Mouse (Mus musculus) midbrain, postnatal 0 days (tissue): ENCODE measurements around the gene Chrna10. TPM values are rescaled to one million over a fixed set of nuclear protein-coding genes. Genes with fewer than 3 reads are reported as not detected.

Source experiments
- ATAC-seq: fragments of 200-750 bp; cut with Nextera tagmentation; 2 replicates; pipeline ENCODE4 v1.8.0; 2017; ENCODE audit warnings: moderate number of reproducible peaks, mild to moderate bottlenecking, moderate TSS enrichment, moderate library complexity; ENCODE audit not compliant: low FRiP score
- DNase-seq: peaks from one replicate; pipeline ENCODE4 v3.0.0-alpha.2; 2015; ENCODE audit warnings: low spot score
- H3K27ac ChIP-seq: fragments of 300-500 bp; sonication (generic); 2 replicates; pipeline ENCODE4 v1.5.1; 2014; ENCODE audit warnings: low read depth, mild to moderate bottlenecking, low read length, mixed read lengths
- H3K27me3 ChIP-seq: fragments of 300-500 bp; sonication (generic); 2 replicates; pipeline ENCODE4 v1.6.1; 2014; ENCODE audit warnings: low read length, control low read depth, mixed read lengths; ENCODE audit not compliant: insufficient read depth
- H3K36me3 ChIP-seq: fragments of 300-500 bp; sonication (generic); 2 replicates; pipeline ENCODE4 v1.6.1; 2014; ENCODE audit warnings: low read length, control low read depth, mixed read lengths; ENCODE audit not compliant: insufficient read depth
- H3K4me1 ChIP-seq: fragments of 300-500 bp; sonication (generic); 2 replicates; pipeline ENCODE4 v1.6.1; 2014; ENCODE audit warnings: mild to moderate bottlenecking, control low read depth, antibody characterized with exemption, low read length, mixed read lengths; ENCODE audit not compliant: insufficient read depth
- H3K4me2 ChIP-seq: fragments of 300-500 bp; sonication (generic); 2 replicates; pipeline ENCODE4 v1.6.1; 2014; ENCODE audit warnings: low read depth, mild to moderate bottlenecking, low read length, mixed read lengths; ENCODE audit not compliant: poor library complexity, severe bottlenecking
- H3K4me3 ChIP-seq: fragments of 300-500 bp; sonication (generic); 2 replicates; pipeline ENCODE4 v1.5.1; 2014; ENCODE audit warnings: low read depth, mild to moderate bottlenecking, low read length, moderate library complexity
- H3K9ac ChIP-seq: fragments of 300-500 bp; sonication (generic); replicated peaks from 2 replicates; pipeline ENCODE4 v1.6.1; 2014; ENCODE audit warnings: mild to moderate bottlenecking, low read length, moderate library complexity, mixed read lengths; ENCODE audit not compliant: poor library complexity, severe bottlenecking
- H3K9me3 ChIP-seq: fragments of 300-500 bp; sonication (generic); 2 replicates; pipeline ENCODE4 v1.6.1; 2016; ENCODE audit warnings: low read length, control low read depth
- CTCF ChIP-seq: IDR thresholded peaks from 2 replicates; pipeline ENCODE4 v1.5.1; 2016; ENCODE audit warnings: antibody characterized with exemption, mild to moderate bottlenecking
- whole genome bisulfite sequencing: fragments of 180-500 bp; shearing (Covaris S2); extraction: QIAGEN DNeasy Blood & Tissue Kit; methylation state at CpG from one replicate; pipeline ENCODE4 v1.1.7; 2014; 5-methylcytosine and 5-hydroxymethylcytosine counted together
- polyA plus RNA-seq: library from polyadenylated mRNA; unstranded; fragments of >200 nt; fragmentation: Nextera tagmentation; extraction: Ambion mirVana; gene quantifications from 2 replicates; pipeline ENCODE4 v1.2.1, GENCODE M21; 2015
- total RNA-seq: library from RNA; depleted of rRNA; stranded (reverse); fragments of >200 nt; gene quantifications from 2 replicates; pipeline ENCODE4 v1.2.3, GENCODE M21; 2014

Gene Chrna10
- total and polyA plus RNA-seq, 2 experiments from 2014 or later: 0.05 TPM; not detected in 1

DNA sequence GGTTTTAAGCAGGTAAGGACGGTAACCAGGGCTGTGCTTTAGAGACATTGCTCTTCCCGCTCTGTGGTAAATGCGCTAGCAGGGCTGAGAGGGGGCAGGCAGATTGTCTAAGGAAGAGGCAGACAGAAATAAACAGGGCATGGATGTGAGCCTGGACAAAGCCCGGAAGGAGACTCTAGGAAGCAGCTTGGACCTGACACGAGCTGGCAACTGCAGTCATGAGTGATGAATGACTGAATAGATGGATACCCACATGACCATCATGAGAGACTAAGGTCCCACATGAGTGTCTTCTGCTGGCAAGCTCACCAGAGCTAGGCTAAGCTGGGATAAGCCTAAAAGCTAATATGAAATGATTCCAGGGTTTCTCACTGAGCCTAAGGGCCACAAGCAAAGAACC, 12.5 kb downstream of the Chrna10 start:
- DNase-seq: no peak
- no peak for ATAC-seq
- Histone ChIP-seq H3K36me3 (no peaks in the 10 kb centered on the region), H3K27me3 (0 out of 2 replicates have a peak, but pooled peaks cover 4% of the 10 kb centered on the region), H3K4me1 (peaks cover 3% of the 10 kb centered on the region; the same call in 1 of the 2 replicates), H3K4me2 (no peak overlapping the region), H3K27ac (no peak overlapping the region), H3K4me3 (no peak overlapping the region), H3K9ac (no peak overlapping the region), H3K9me3 (no peaks in the 10 kb centered on the region)
- 70% methylated on average over 5 of the region's 5 CpGs for WGBS
- no peak for TF ChIP-seq CTCF

DNA sequence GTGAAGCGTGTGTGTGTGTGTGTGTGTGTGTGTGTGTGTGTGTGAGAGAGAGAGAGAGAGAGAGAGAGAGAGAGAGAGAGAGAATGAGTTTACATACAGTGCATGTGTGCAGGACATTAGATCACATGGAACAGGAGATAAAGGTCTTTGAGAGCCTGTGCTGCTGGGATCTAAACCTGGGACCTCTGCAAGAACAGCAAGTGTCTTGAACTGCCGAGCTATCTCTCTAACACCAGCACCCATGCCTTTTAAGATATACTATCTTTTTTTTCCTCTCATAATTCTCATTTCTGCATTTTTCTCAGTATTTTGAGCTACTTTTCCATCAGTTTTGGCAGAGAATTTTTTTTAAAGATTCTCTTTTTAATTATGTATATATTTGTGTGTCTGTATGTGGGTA, 13.1 kb downstream of the Chrna10 start:
- Histone ChIP-seq H3K9me3 (no peaks in the 10 kb centered on the region), H3K9ac (no peak overlapping the region), H3K36me3 (no peaks in the 10 kb centered on the region), H3K4me2 (no peak overlapping the region), H3K4me3 (no peak overlapping the region), H3K4me1 (peaks cover 3% of the 10 kb centered on the region; the same call in 1 of the 2 replicates), H3K27ac (no peak overlapping the region), H3K27me3 (peaks cover 4% of the 10 kb centered on the region; the same call in 1 of the 2 replicates)
- TF ChIP-seq CTCF: no peak
- 90% methylated on average over 2 of the region's 2 CpGs for WGBS
- no peak for ATAC-seq
- no peak for DNase-seq

DNA sequence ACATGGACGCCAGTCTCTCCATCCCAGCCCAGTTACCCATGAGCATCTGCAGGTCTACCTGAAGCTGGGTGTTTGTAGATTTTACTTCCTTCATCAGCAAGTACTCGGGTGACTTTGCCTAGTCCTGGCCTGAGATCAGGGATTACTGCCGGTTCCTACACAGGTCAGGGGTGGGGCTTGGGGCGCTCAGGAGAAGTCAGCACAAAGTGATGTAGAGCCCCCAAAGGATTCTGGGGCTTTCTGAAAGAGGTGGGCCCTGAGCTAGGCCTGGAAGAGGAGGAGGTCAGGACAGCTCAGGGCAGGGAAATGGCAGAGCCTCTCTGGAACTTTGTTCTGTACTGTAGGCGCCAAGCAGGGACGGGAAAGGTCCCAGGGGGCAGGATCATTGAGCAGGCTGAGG, 13.9 kb downstream of the Chrna10 start:
- H3K27me3 ChIP-seq: peaks cover 4% of the 10 kb centered on the region; the same call in 1 of the 2 replicates
- H3K9ac ChIP-seq: no peak overlapping the region
- WGBS: 51% methylated on average over 6 of the region's 6 CpGs
- ATAC-seq (no peak), DNase-seq (no peak)
- H3K4me2 ChIP-seq: no peak overlapping the region
- TF ChIP-seq CTCF: no peak
- H3K36me3 ChIP-seq: no peaks in the 10 kb centered on the region
- H3K27ac ChIP-seq: no peak overlapping the region
- H3K4me1 ChIP-seq: peaks cover 3% of the 10 kb centered on the region; the same call in 1 of the 2 replicates
- no peaks in the 10 kb centered on the region for H3K9me3 ChIP-seq
- no peak overlapping the region for H3K4me3 ChIP-seq

DNA sequence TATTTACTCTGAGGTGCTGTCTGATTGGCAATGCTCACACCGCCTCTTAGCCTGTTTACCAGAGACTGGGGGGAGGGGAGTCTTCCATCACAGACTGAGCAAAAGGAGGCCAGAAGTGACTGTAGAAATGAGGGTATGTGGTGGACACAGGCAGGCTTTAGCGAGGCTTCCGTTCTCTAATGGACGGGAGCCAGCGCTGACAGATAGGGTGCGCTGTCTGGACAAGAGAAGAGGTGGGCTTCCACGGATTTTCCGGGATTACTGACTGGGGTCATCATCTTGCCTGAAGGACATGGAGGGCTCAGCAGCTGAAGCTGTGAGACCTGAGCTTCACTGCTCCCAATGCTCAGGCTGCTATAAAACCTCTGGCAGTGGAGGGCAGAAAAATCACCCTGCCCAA, 14.4 kb downstream of the Chrna10 start:
- Histone ChIP-seq H3K36me3 (no peaks in the 10 kb centered on the region), H3K9me3 (no peaks in the 10 kb centered on the region), H3K4me2 (no peak overlapping the region), H3K27ac (no peak overlapping the region), H3K27me3 (peaks cover 4% of the 10 kb centered on the region; the same call in 1 of the 2 replicates), H3K4me1 (peaks cover 3% of the 10 kb centered on the region; the same call in 1 of the 2 replicates), H3K4me3 (no peak overlapping the region), H3K9ac (no peak overlapping the region)
- ATAC-seq (no peak), DNase-seq (no peak)
- 0 out of 2 replicates have a peak, but pooled peaks have one; percentile 2 for TF ChIP-seq CTCF
- WGBS: 38% methylated on average over 8 of the region's 8 CpGs

DNA sequence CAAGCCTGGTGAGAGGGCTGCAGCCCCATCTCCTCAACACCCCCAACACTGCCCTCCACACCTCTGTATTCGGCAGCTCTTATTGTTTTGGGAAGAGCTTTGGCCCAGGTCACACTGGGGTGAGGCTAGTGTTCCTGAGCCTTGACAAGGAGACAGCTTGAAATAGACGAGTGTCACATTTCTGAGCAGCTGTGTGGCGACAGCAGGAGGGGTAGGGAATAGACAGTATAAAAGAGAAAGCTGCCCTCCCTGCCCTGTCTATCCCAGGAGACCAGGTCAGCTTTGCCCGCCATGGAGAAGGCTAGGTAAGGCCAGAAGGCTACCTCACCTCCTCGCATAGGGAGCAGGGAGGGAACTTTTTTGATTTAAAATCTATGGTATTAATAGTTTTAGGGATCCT, 15.1 kb downstream of the Chrna10 start, which contains the start of gene Art1:
Gene Art1, plus strand, starts transcription at position 257 of the 400 bp plus-strand sequence.
- Histone ChIP-seq H3K9ac (no peak within 1 kb of the TSS), H3K27me3 (peaks cover 4% of the 10 kb centered on the region; the same call in 1 of the 2 replicates), H3K4me3 (no peak within 1 kb of the TSS), H3K27ac (no peak within 1 kb of the TSS), H3K9me3 (no peaks in the 10 kb centered on the region), H3K4me2 (no peak within 1 kb of the TSS), H3K4me1 (no peaks in the 10 kb centered on the region), H3K36me3 (no peaks in the 10 kb centered on the region)
- WGBS: 54% methylated on average over 5 of the region's 5 CpGs
- ATAC-seq (no peak), DNase-seq (no peak)
- TF ChIP-seq CTCF: no peak

DNA sequence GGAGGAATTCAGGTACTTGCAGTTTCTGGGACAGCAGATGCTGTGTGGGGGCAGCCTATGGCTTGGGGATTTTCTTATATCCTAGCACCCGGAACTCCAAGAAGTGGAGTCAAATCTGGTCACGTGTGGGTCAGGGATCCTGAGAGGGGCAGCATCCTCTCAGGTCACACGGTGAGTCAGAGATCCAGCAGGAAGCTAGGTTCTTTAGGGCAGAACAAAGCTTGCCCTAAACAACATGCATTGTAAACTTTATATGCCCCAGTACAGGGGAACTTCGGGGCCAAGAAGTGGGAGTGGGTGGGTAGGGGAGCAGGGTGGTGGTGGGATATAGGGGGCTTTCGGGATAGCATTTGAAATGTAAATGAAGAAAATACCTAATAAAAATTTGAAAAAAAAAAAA, 15.8 kb downstream of the Chrna10 start:
- Histone ChIP-seq H3K27ac (no peak overlapping the region), H3K9ac (no peak overlapping the region), H3K4me2 (no peak overlapping the region), H3K4me1 (no peaks in the 10 kb centered on the region), H3K4me3 (no peak overlapping the region), H3K9me3 (no peaks in the 10 kb centered on the region), H3K27me3 (peaks cover 4% of the 10 kb centered on the region; the same call in 1 of the 2 replicates), H3K36me3 (no peaks in the 10 kb centered on the region)
- 63% methylated on average over 5 of the region's 5 CpGs for WGBS
- TF ChIP-seq CTCF: no peak
- DNase-seq (no peak), ATAC-seq (no peak)
